Mouse (Mus musculus) c-Kit-negative CD71-positive TER-119-positive erythroid progenitor cells, embryonic 14.5 days (primary cell): ENCODE measurements around the gene Gatad2b.
"Not testable (repeated sequence)": the region's sequence is repeated elsewhere in the genome, so short reads cannot be mapped to it uniquely, and the experiment has no call there.

ENCODE experiments used
- DNase-seq: peaks from one replicate; pipeline ENCODE4 v3.0.0-alpha.2; 2013; ENCODE audit warnings: low read depth, low spot score

The Gatad2b gene

DNA sequence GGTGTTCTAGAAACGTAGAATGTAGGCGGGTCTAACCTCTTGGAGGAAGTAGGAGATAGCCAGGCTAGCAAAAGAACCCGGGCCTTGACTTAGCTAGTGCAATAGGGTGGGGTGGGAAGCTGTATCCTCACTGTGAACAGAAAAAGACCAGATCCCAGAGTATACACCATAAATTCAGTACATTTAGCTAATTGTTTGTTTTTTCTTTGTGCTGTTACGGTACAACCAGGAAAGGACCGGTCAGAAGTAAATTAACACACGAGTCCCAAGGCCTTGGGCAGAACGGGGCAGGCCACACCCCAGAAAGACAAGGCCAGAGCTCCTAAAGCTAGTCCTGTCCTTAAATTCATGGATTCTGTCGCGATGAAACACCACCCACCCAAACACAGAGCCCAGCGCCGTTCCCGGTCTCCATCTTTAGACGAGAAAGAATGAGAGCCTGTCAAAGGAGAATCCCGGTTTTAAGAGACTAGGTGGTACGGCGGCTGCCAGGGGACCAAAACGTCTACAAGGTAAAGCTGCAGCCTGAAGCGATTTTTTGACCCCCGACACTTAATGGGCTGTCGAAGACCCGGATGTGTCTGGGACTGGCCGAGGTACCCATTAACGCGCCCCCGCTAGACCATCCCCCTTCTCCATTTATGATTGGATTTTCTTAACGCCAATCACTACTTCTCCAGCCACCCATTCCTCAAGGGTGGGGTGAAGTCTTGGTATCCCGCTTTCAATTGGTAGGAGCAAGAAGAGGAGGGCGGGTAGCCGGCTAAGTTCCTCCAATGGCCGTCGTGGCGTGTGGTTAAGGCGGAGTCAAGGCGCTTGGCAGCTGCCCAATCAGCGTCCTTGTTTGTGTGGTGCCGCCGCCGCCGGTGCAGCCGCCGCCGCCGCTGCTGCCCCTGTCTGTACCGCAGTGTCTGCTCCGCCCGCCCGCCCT is at the start of gene Gatad2b:
Gene Gatad2b, plus strand, starts transcription at position 834 of the 931 bp plus-strand sequence.
- peak; percentile 98 for DNase-seq

DNA sequence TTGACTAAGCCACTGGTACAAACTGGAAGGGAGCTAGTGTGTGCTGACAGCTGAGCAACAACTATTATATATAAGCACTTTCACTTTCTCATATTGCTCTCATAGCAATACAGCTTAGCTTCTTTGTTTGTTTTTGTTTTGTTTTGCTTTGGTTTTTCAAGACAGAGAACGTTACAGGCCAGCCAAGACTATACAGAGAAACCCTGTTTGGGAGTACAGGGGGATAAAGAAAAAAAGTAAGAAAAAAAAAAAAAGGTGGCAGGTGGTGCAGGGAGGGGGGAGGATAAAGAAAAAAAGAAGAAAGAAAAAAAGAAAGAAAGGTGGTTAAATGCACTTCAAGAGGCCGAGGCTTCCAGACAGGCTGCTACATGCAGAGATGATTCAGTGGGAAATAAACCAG is 47.6 kb upstream of the Gatad2b start:
- DNase-seq = no peak

DNA sequence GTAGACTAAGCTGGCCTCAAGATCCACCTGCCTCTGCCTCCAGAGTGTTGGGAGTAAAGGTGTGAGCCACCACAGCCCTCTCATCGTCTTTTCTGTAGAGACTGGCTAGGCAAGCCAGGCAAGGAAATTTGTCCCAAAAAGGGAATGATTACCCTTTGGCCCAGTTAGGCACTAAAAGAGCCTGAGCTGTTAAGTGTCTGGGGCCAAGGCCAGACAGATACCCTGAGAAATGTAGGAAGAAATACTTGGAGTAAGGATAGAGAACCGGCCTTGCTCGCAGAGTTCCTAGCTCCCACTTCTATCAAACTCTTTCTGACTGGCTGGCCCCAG is 45.4 kb upstream of the Gatad2b start:
- DNase-seq = no peak

DNA sequence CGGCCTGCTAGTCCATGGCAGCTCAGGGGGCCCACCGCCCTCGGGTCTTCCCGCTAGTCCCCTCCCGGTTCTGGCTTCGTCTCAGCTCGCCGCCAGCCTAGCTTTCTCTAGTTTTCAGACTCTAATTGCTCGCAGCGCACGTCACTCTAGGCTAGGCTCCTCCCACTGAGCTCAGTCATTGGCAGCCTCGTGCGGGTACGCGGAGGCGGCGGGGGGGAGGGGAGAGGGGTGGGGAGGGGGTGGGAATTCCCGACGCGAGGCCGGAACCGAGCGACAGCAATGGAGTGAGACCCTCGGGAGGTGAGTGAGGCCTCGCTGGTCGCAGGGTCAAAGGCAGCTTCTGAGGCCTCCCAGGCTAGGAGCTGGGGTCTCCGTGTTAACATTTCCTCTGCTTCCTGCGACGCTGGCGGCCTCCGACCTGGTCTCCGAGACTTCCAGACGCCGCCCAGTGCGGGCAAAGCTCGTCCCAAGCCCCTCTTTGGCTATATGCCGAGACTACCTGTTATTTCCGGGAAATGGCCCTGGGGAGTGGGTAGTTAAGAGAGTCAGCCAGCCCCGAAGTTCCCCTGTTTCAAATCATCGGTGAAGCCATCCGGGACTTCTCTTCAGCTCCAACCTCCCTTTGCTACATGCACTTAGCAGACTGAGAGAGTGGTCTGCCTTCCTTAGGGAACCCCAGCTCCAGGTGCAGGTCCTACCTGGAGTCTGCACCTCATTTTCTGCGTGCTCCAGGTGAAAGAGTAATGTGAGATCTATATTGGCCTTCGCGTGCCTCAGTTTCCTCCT is 44.8 kb upstream of the Gatad2b start, which contains the start of gene Slc39a1:
Gene Slc39a1, plus strand, starts transcription at position 213 of the 786 bp plus-strand sequence.
- peak; percentile 64 for DNase-seq

GRCm38 (mm10) chr3:90248746-90249100 is 44.3 kb upstream of the Gatad2b start:
- no peak for DNase-seq

- DNase-seq = no peak
Observed at GRCm38 (mm10) chr3:90250791-90251190, 42.2 kb upstream of the Gatad2b start.

- DNase-seq = not testable (repeated sequence)
Observed at GRCm38 (mm10) chr3:90251731-90252226, 41.2 kb upstream of the Gatad2b start.

GRCm38 (mm10) chr3:90252659-90253058 is 40.3 kb upstream of the Gatad2b start:
- not testable (repeated sequence) for DNase-seq

- not testable (repeated sequence) for DNase-seq
Observed at GRCm38 (mm10) chr3:90253174-90253573, 39.8 kb upstream of the Gatad2b start.

GRCm38 (mm10) chr3:90253653-90254418 is 39.1 kb upstream of the Gatad2b start, which contains the start of gene Crtc2:
Gene Crtc2 (plus strand): TSS chr3:90254163.
- peak; percentile 85 for DNase-seq

GRCm38 (mm10) chr3:90254419-90255193 is 38.4 kb upstream of the Gatad2b start:
- no peak for DNase-seq

GRCm38 (mm10) chr3:90255194-90255565 is 37.8 kb upstream of the Gatad2b start:
- no peak for DNase-seq

GRCm38 (mm10) chr3:90255784-90256353 is 37.1 kb upstream of the Gatad2b start:
- DNase-seq = no peak

- DNase-seq = no peak
Observed at GRCm38 (mm10) chr3:90256731-90257530, 36.0 kb upstream of the Gatad2b start.

GRCm38 (mm10) chr3:90258521-90258920 is 34.5 kb upstream of the Gatad2b start:
- DNase-seq = no peak

DNA sequence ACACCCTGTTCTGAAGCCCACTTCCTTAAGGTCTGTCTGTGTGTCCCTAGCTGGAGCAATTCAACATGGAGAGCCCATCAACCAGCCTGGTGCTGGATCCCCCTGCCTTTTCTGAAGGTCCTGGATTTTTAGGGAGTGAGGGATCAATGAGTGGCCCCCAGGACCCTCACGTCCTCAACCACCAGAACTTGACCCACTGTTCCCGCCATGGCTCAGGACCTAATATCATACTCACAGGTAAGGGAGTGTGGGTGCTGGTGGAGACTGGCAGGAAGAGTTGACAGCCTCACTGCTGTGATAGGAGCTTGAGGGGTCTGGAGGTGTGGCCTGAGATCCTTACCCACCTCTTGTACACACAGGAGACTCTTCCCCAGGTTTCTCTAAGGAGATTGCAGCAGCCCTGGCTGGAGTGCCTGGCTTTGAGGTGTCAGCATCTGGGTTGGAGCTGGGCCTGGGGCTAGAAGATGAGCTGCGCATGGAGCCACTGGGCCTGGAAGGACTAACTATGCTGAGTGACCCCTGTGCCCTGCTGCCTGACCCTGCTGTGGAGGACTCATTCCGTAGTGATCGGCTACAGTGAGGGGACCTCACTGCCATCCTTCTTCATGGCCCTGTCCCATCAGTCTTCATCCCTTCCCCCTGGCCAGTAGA is 29.7 kb upstream of the Gatad2b start:
- DNase-seq = no peak

DNA sequence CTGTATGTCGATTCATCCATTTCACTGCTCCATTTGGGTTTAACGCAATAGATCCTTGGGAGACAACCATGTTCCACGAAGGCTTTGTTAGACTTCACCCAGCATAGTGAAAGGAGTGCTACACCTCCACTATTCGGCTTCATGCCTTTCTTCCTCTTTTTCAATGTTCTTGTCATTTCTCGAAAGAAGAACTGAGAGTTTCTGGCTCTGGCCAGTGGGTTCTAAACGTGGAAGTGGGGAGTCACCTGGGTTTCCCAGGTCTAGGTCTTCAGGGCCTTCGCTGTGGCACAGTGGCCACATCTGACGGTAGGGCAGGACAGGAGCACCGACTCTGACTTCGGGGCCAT is 28.3 kb upstream of the Gatad2b start:
- DNase-seq = no peak

DNA sequence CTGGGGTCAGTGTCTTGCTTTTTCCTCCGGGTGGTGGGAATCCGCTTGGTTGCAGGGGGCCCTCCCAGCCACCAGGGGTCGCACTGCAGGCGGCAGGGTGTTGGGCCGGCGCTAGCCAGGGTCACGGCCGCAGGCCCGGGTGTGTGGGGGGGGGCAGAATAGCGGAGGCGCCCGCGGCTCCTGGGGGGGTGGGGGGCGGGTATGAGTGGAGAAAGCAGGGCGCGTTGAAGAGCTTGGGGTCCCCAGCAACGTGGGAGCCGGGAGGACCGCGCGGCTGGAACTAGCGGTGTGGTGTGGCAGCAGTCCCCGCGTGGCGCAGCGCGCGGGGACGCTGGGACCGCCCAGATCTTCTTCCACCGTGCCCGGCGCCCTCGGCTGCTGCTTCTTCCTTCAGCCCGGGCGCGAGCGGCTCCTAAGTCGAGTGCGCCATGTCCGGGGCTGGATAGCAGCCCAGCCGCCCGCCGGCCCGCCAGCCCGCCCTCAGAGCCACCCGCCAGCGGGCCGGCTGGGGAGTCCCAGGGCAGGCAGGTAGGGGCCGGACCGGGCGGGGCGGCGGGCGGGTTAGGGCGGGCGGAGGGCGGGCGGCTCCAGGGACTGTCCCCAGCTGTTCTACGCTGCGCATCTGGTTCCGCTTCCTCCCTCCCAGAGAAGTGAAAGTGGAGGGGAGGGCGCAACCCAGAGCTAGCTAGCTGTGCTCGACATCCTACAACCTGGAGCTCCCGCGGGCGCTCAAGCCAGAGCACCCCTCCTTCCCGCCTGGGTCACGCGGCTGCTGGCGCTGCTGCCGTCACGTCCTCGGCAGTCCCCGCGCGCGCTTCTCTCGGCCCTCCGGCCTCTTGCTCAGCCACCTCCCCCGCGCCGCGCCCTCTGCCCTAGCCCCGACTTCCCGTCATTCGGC is 27.7 kb upstream of the Gatad2b start, which contains the start of gene Dennd4b:
Gene Dennd4b, plus strand, starts transcription at position 152 of the 898 bp plus-strand sequence.
- peak; percentile 68 for DNase-seq
